Mouse (Mus musculus) heart, postnatal 10 days (tissue): ENCODE results near the gene Nova2. TPM values are rescaled to one million over a fixed set of nuclear protein-coding genes. Genes with fewer than 3 reads are reported as not detected.

Source experiments
- DNase-seq, 2 experiments: peaks; one replicate each; pipeline ENCODE4 v3.0.0; 2021
- intact Hi-C: fragments of 180-260 bp; cut with DNase I; formaldehyde crosslinking; loops from one replicate; pipeline ENCODE4 v1.15.1; 2025
- total RNA-seq, 2 experiments: library from RNA; stranded (reverse); gene quantifications; 2 replicates each; pipeline ENCODE4 v1.2.3; 2021

Nova2 gene
- total RNA-seq, 2 experiments from 2014 or later: 9.9 to 10.1 TPM

DNA sequence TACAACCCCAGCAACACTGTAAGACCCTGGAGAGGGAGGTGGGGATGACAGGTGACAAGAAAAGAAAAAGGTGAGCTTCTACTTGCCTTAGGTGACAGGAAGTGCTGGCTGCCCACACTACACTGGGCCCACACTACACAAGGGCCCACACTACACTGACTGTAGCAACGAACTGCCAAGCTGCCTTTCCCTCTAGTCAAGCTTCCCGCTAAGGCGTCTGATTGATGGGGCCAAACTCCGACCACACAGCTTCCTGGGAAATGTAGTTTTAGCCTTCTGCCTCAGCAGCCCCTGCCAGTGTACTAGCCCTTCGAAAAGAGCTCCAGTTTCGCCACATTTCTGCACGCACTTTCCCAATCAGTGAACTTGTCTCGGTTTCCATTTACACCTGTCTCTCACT lies 41.9 kb downstream of the Nova2 start:
- no peak for DNase-seq
- intact Hi-C loops: no loop called here

- intact Hi-C loops: no loop called here
- DNase-seq: no peak
These were observed 45.3 kb downstream of the Nova2 start for GRCm38 (mm10) chr7:18970956-18971355.

- no peak for DNase-seq
- intact Hi-C loops: no loop called here
These were observed 52.7 kb downstream of the Nova2 start for GRCm38 (mm10) chr7:18978381-18978780.

GRCm38 (mm10) chr7:18986503-18986902 lies 60.8 kb downstream of the Nova2 start:
- intact Hi-C loops: no loop called here
- DNase-seq: no peak

- intact Hi-C loops: no loop called here
- no peak for DNase-seq
These were observed 61.4 kb downstream of the Nova2 start, which contains the start of gene Nanos2 for GRCm38 (mm10) chr7:18987100-18987499. TSS of gene Nanos2 (plus strand) at chr7:18987400.

- no peak for DNase-seq
- intact Hi-C loops: no loop called here
These were observed 62.1 kb downstream of the Nova2 start for GRCm38 (mm10) chr7:18987747-18988146.

GRCm38 (mm10) chr7:18988780-18989179 lies 63.1 kb downstream of the Nova2 start:
- intact Hi-C loops: no loop called here
- no peak for DNase-seq

- intact Hi-C loops: no loop called here
- no peak for DNase-seq
These were observed 64.3 kb downstream of the Nova2 start for GRCm38 (mm10) chr7:18989995-18990394.

DNA sequence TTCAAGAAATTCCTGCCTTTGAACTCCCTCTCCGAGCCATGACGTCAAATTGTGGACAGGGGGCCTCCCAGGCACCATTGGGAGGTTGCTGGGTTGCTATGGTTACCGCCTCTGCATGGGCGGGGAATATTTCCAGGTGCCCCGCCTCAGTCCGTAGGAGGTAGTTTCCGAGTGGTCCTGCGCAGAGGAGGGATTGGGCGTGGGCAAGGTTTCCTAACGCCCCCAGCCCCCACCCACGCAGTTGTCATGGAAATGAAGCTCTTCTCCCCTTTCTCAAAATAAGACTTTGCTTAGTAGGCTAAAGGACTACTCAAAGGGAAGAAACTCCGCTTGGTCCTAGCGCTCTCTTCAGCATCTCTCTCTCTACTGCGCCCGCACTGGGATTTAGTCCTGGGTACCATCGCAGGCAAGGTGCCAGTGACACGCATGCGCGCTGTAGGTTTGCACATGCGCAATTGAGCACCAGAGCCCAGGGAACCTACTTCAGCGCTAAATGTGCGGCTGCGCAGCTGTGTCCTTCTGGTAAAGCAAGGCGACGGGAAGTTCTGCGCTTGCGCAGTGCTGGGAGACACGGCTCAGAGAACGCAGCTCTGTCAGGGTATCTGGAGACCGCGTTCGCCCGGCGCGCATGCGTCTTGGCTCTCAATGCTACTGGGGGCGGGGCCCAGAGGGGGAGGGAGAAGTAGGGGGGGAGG lies 65.1 kb downstream of the Nova2 start, which contains the start of gene Mypop:
Gene Mypop, plus strand, starts transcription at position 645 of the 695 bp plus-strand sequence.
- DNase-seq: peak; percentile 100
- intact Hi-C loops: no loop called here

- intact Hi-C loops: no loop called here
- peak in 1 of 2 experiments; percentile 35 for DNase-seq
These were observed 66.1 kb downstream of the Nova2 start for GRCm38 (mm10) chr7:18991660-18992293.

DNA sequence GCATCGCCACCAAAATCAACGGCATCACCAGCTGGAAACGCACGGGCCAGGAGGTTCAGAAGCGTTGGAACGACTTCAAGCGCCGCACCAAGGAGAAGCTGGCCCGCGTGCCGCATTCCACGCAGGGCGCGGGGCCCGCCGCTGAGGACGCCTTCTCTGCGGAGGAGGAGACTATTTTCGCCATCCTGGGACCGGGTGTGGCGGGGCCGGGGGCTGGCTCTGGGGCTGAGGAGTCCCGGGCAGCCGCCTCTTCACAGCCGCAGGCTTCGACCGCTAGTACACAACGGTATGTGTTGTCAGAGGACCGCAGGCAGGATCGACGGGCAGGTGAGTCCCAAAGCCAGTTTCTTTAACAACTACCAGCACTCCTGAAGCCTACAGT lies 66.6 kb downstream of the Nova2 start:
- peak; percentile 27 to 34 for DNase-seq
- intact Hi-C loops: no loop called here

DNA sequence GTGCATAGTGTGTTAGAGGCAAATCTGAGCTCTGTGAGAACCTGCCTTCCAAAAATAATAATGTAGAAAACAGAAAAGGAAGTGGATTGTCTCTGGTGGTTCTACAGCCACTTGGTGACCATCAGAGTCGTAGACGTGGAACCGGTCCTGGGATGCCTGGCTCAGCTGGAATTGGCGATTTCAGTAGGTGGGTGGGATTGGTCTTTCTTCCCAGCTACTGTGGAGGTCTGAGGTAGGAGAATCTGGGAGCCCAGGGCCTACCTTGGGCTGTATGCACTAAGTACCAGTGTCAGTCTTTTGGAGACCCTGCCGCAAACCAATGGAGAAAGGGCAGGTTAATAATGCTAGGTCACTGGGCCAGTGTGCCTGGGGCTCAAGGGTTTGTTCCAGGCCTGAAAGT lies 67.3 kb downstream of the Nova2 start:
- no peak for DNase-seq
- intact Hi-C loops: no loop called here

- intact Hi-C loops: no loop called here
- no peak for DNase-seq
These were observed 73.1 kb downstream of the Nova2 start for GRCm38 (mm10) chr7:18998835-18999234.

DNA sequence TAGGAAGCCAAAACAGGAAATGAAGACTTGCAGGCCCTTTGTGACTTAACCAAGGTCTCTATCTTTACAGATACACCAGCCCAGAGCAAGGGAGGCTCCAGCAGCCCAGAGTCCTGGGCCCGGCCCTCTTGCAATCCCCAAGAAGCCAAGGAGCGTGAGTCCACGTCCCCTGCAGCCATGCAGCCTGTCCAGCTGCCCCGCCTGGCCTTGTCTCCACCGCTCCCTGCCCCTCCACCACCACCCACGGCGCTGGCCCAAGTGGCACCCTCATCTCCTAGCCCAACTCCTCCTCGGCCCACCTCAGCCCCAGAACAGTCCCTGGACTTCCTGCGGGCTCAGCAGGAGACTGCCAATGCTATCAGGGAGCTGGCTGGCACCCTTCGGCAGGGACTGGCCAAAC lies 74.7 kb downstream of the Nova2 start:
- intact Hi-C loops: loop anchor here (5.0 kb wide), 1 partner anchor 43 kb away; no protein-coding TSS in a partner anchor
- DNase-seq: no peak

- intact Hi-C loops: loop anchor here (5.0 kb wide), 1 partner anchor 44 kb away; no protein-coding TSS in a partner anchor
- DNase-seq: peak; percentile 82 to 83
These were observed 75.5 kb downstream of the Nova2 start for GRCm38 (mm10) chr7:19001066-19001806.

DNA sequence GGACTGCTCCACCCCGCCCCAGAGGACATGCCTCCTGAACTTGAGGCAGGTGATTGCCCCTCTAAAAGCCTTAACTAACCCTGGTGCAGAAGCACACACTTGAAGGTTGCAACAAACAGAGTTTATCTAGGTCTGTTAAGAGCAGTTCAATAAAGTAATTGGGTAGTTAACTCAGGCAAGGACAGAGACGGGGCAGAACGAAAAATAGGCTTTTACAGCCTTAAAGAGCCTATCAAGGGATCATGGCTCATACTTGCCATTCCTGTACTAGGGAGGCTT lies 76.1 kb downstream of the Nova2 start:
- intact Hi-C loops: loop anchor here (5.0 kb wide), 1 partner anchor 44 kb away; no protein-coding TSS in a partner anchor

GRCm38 (mm10) chr7:19002115-19002514 lies 76.4 kb downstream of the Nova2 start:
- no peak for DNase-seq
- intact Hi-C loops: loop anchor here (5.0 kb wide), 1 partner anchor 45 kb away; no protein-coding TSS in a partner anchor

More for the DNA sequence above, 76.1 kb downstream of the Nova2 start:
- no peak for DNase-seq

DNA sequence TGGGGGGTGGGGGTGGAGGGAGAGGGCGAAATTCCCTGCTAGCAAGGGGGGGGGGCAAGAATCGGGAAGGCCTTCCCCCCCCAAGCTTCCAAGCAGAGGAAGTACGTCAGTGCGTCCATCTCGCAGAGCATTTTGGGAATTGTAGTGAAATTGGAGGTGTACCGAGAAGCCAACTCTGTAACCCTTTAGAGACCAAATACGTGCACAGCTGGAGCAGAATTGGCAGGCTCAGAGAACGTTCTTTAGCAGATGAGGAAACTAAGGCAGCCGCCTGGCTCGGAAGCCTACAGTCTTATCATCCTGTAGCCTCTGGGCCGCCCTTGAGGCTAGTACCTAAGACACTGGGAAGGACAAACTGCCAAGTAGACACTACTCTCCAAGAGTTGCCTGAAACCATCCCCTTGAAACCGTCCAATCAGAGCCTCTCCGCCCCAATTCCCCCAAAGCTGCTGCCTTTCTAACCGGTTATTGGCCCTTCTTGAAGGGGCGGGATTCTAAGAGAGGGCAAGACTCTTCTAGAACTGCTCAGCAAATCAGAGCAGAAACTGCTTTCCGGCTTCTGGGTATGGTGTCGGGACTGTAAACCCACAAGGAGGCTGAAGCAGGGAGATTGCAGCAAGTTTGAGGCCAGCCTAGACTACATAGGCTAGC lies 77.3 kb downstream of the Nova2 start:
- intact Hi-C loops: loop anchor here (5.0 kb wide), 1 partner anchor 46 kb away; no protein-coding TSS in a partner anchor
- DNase-seq: peak; percentile 87 to 88

DNA sequence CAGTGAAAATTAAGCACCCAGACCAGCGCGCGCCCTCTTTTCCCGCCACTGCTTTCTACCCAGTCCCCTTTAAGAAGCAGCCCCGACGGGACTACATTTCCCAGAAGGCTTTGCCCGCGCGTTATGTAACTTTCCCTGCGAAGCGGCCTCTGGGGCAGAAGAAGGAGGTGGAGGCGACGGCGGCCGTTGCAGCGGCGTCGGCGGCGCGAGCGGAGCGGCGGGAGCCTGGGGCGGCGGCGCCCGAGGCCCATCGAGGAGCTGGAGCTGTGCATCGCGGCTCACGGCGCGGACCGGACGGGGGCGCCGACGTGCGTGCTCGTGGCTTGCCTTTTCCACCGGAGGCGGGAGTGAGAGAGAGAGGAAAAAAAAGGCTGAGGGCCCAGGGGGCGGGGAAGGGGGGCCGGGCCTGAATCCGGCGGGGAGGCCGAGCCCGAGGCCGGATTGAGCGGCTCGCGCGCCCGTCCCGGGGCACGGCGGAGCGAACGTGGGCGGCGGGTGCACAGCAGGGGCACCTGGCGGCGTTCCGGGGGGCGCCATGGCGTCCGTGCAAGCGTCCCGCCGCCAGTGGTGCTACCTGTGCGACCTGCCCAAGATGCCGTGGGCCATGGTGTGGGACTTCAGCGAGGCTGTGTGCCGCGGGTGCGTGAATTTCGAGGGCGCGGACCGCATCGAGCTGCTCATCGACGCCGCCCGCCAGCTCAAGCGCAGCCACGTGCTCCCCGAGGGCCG lies 78.4 kb downstream of the Nova2 start, which contains the start of gene Irf2bp1:
Gene Irf2bp1, plus strand, starts transcription at position 143 of the 729 bp plus-strand sequence.
- intact Hi-C loops: loop anchor here (5.0 kb wide), 1 partner anchor 47 kb away; no protein-coding TSS in a partner anchor
- DNase-seq: peak; percentile 97

DNA sequence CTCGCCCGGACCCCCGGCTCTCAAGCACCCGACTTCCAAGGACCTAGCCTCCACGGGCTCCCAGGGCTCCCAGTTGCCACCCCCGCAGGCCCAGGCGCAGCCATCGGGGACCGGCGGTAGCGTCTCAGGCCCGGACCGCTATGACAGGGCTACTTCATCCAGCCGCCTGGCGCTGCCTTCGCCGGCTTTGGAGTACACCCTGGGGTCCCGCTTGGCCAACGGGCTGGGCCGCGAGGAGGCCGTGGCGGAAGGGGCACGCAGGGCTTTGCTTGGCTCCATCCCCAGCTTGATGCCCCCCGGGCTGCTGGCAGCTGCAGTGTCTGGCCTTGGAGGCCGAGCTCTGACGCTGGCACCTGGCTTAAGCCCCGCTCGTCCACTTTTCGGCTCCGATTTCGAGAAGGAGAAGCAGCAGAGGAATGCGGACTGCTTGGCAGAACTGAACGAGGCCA lies 79.0 kb downstream of the Nova2 start:
- peak in 1 of 2 experiments; percentile 34 for DNase-seq
- intact Hi-C loops: loop anchor here (5.0 kb wide), 2 partner anchors 47 to 107 kb away; no protein-coding TSS in a partner anchor
